Mouse (Mus musculus) hindbrain, embryonic 10.5 days (tissue): ENCODE results near the gene Sept5. TPM values are rescaled to one million over a fixed set of nuclear protein-coding genes. Genes with fewer than 3 reads are reported as not detected.
A peak's percentile ranks its signal among the peaks of the same experiment; 100 is the strongest.

ENCODE experiments used
- DNase-seq: peaks from one replicate; pipeline ENCODE4 v3.0.0-alpha.2; 2017; ENCODE audit warnings: low spot score
- H3K27ac ChIP-seq: fragments of 300-500 bp; sonication (generic); 2 replicates; pipeline ENCODE4 v1.5.1; 2016; ENCODE audit warnings: mild to moderate bottlenecking, moderate library complexity
- H3K27me3 ChIP-seq: fragments of 300-500 bp; sonication (generic); 2 replicates; pipeline ENCODE4 v1.6.1; 2016; ENCODE audit warnings: mild to moderate bottlenecking; ENCODE audit not compliant: poor library complexity, insufficient read depth, severe bottlenecking
- H3K36me3 ChIP-seq: fragments of 300-500 bp; sonication (generic); 2 replicates; pipeline ENCODE4 v1.6.1; 2016; ENCODE audit warnings: mild to moderate bottlenecking, moderate library complexity
- H3K4me1 ChIP-seq: fragments of 300-500 bp; sonication (generic); replicated peaks from 2 replicates; pipeline ENCODE4 v1.6.1; 2016; ENCODE audit warnings: mild to moderate bottlenecking
- H3K4me3 ChIP-seq: fragments of 300-500 bp; sonication (generic); 2 replicates; pipeline ENCODE4 v1.5.1; 2016; ENCODE audit warnings: mild to moderate bottlenecking, moderate library complexity
- H3K9me3 ChIP-seq: fragments of 300-500 bp; sonication (generic); 2 replicates; pipeline ENCODE4 v1.6.1; 2016; ENCODE audit warnings: mild to moderate bottlenecking, moderate library complexity
- WGBS: fragments of 180-500 bp; shearing (Covaris S2); methylation state at CpG from one replicate; pipeline ENCODE4 v1.1.7; 2016; 5-methylcytosine and 5-hydroxymethylcytosine counted together
- polyA plus RNA-seq: library from polyadenylated mRNA; unstranded; fragments of >200 nt; fragmentation: Nextera tagmentation; extraction: Ambion mirVana; gene quantifications from 2 replicates; pipeline ENCODE4 v1.2.1, GENCODE M21; 2016

Sept5 gene
- polyA plus RNA-seq = 42.3 and 71.9 TPM in 2 replicates

DNA sequence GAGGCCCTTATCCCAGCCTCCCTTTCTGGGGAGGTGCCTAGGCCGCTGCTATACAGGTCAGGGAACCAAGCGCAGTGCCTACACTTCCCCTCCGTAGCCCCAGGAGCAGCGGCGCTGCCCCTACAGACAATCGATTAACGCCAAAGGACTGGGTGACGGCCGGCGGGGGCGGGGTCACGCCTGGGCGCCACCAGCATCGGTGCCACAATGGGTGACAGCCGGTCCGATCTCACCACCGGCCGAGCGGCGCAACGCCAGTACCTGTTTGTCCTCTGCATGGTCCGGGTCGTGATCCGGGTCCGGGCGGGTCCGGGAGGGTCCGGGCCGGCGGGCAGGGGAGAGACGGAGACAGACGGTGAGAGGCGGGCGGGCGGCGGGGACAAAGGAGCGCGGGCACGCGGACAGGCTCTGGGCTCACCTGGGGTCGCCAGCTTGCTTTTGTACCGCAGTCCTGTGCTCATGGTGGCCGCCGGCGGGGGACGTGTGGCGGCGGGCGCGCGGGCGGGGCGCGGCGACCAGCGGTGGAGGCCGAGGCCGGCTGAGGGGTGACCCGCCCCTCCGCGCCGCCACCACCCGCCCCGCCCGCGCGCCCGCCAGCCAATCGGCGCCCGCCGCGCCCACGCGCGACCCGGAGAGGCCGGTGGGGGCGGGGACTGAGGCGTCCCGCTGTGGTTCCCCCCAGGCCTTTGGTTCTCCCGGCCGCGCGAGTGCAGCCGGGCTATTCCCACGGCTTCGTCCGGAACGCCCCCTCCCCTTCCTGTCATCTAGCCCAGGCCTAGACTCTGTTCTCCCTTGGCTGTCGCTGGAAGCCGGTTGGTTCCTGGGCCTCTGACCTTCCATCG, at the start of gene Sept5:
Gene Sept5 (minus strand): TSS at position 565 of the 842 bp plus-strand sequence.
- WGBS = under 1% methylated on average over 90 of the region's 93 CpGs
- peaks cover 80% of the 10 kb centered on the region for H3K27me3 ChIP-seq
- H3K4me3 ChIP-seq = peak within 1 kb of the TSS; percentile 74
- peak; percentile 68 for DNase-seq
- H3K4me1 ChIP-seq = peaks cover 47% of the 10 kb centered on the region
- H3K36me3 ChIP-seq = peaks cover 7% of the 10 kb centered on the region
- H3K9me3 ChIP-seq = no peaks in the 10 kb centered on the region
- H3K27ac ChIP-seq = peak within 1 kb of the TSS; percentile 94

DNA sequence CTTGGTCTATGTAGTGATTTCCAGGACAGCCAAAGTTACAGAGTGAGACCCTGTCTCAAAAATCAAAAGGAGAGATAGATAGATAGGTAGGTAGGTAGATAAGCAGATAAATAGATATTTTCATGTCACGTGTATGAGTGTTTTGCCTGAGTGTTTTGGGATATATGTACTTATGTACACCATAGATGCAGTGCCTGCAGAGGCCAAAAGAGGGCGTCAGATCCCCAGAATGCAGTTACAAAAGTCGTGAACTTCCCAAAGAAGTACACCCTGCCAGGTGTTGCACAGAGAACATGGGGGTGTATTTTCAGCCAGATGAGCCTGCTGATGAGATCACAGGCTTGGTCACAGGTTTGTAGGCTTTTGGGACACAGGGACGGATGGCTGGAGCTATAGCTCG, 49.4 kb upstream of the Sept5 start:
- Histone ChIP-seq H3K27me3 (0 out of 2 replicates have a peak, but pooled peaks cover 5% of the 10 kb centered on the region), H3K4me1 (peaks cover 12% of the 10 kb centered on the region), H3K9me3 (no peaks in the 10 kb centered on the region), H3K4me3 (no peak overlapping the region), H3K36me3 (no peaks in the 10 kb centered on the region), H3K27ac (no peak overlapping the region)
- 54% methylated on average over 5 of the region's 5 CpGs for whole genome bisulfite sequencing
- DNase-seq = no peak

DNA sequence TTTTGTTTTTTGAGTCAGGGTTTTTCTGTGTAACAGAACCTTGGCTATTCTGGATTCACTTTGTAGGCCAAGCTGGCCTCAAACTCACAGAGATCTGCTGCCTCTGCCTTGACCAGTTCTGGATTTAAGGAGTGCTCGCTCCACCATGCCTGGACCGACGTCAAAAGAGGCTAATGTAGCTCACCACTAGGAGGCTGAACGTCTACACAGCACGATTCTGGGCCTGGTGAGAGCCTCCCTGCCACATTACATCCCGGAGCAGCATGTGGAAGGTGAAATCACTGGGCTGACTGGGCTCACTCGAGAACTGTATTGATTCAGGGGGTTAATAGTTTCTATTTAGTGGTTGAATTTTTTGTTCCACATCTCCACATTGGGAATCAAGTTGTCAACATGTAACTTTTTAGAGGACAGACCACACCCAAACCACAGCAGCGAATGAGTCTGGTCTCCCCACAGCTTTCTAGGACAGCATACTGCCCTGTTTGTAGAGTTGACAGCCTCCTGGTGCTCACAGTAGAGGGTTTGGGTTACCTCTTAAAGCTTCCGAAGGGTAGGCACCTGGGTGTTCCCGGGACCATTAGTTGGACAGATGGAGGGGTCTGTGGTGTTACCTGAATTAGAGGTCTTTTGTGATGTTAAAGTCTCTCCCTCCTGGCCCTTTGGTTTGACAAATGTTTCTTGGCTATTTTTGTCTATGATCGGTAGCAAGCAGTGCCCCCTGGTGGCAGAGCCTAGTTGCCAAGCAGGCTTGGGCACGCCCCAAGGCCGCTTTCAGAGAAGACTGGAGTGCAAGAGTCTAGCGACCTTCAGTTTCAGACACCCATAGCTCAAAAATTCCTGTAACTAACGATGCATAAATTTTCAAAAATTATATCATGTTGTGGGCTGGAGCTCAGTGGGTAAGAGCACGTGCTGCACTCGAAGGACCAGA, 48.3 kb upstream of the Sept5 start:
- Histone ChIP-seq H3K4me1 (peaks cover 2% of the 10 kb centered on the region; the same call in 1 of the 2 replicates), H3K9me3 (no peaks in the 10 kb centered on the region), H3K4me3 (no peak overlapping the region), H3K36me3 (no peaks in the 10 kb centered on the region), H3K27me3 (0 out of 2 replicates have a peak, but pooled peaks cover 5% of the 10 kb centered on the region), H3K27ac (no peak overlapping the region)
- WGBS = 36% methylated on average over 17 of the region's 17 CpGs
- peak; percentile 70 for DNase-seq

DNA sequence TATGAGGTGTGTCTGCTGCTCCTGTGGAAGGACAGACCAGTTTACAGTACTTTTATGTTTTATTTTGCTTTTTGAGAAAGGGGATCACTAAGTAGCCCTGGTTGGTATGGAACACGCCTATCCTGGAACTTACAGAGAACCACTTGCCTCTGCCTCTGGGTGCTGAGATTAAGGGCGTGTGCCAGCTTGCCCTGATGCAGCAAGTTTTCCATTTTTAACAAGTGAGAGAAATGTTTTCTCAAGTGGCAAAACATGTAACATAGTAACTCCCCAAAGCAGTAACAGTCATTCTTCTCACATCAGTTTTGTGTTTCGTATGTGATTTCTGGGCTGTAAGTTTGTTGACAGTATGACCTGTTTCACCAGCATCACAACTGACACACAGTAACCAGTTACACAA, 43.3 kb upstream of the Sept5 start:
- Histone ChIP-seq H3K27me3 (no peaks in the 10 kb centered on the region), H3K36me3 (no peaks in the 10 kb centered on the region), H3K27ac (no peak overlapping the region), H3K4me3 (no peak overlapping the region), H3K4me1 (no peaks in the 10 kb centered on the region), H3K9me3 (no peaks in the 10 kb centered on the region)
- no peak for DNase-seq
- WGBS = 84% methylated on average over 3 of the region's 3 CpGs

DNA sequence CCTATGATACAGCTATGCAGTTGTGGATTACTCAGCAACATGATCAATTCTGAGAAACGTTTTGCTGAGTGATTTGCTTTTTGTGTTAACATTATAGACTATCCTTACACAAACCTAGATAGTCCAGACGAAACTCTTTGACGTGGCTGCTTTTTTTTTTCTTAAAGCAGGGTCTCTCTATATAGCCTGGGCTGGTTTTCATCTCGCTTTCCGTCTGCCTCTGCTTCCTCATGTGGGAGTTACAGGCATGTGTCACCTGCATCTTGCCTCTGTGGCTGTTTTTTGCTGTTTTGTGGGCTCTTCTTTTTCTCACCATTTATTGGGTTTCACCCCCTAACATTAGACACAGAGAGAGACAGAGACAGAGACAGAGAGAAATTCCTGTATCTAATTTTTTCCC, 42.3 kb upstream of the Sept5 start:
- H3K4me3 ChIP-seq = no peak overlapping the region
- DNase-seq = no peak
- no peak overlapping the region for H3K27ac ChIP-seq
- H3K36me3 ChIP-seq = no peaks in the 10 kb centered on the region
- no peaks in the 10 kb centered on the region for H3K4me1 ChIP-seq
- WGBS = 76% methylated on average over 5 of the region's 5 CpGs
- H3K27me3 ChIP-seq = no peaks in the 10 kb centered on the region
- no peaks in the 10 kb centered on the region for H3K9me3 ChIP-seq

GRCm38 (mm10) chr16:18669914-18670313, 40.2 kb upstream of the Sept5 start:
- Histone ChIP-seq H3K27ac (no peak overlapping the region), H3K9me3 (no peaks in the 10 kb centered on the region), H3K4me3 (no peak overlapping the region), H3K4me1 (no peaks in the 10 kb centered on the region), H3K36me3 (no peaks in the 10 kb centered on the region), H3K27me3 (no peaks in the 10 kb centered on the region)
- 82% methylated on average over 6 of the region's 6 CpGs for WGBS
- no peak for DNase-seq

DNA sequence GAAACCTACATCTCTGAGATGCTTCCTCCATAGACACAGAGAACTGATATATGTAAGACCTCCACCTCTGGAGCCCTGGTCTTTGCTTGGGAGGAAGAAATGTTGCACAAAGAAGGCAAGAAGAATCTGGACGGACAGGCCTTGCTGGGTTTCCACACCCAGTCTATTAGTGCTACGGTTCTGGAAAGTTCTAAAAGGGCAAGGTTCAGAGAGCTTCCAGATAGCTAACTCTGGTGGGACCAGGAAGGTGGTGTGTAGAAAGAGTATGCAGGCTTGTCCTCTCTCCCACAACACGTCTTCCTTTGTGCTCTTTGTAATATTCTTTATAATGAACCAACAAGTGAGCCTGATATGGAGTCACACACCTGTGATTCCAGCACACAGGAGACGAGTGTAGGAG, 28.8 kb upstream of the Sept5 start:
- H3K36me3 ChIP-seq = no peaks in the 10 kb centered on the region

DNA sequence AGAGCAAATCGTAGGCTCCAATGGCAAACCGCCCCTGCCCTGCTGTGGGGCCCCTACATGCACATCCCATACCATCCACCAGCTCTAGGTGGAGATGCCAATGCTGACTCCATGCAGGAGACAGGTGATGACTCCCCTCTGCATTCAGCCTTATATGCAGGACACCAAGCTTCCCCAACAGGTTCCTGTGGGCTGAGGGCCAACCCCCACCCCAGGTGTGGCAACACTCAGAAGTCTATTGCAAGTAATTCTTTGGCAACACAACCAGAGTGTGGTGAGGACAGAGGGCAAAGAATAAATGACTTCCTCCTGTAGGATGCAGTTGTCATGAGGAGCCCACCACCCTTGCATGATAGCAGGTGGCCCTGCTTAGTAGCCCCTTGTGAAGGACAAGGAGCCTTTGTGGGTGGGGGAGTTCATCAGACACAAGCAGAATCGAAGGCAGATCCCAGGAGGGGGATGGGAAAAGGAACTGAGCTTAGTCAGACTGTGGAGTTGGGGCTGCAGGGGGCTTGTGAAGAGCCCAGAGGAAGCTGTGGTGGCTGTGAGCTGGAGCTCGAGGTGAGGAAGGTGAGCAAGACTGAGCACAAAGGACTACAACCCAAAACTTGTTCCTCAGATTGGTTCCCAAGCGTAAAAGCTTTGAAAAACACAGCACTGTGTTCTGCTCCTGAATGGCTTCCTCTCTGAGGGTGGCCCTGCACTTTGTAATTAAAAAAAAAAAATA, 25.8 kb upstream of the Sept5 start:
- Histone ChIP-seq H3K27ac (no peak overlapping the region), H3K4me3 (no peak overlapping the region), H3K27me3 (no peaks in the 10 kb centered on the region), H3K9me3 (0 out of 2 replicates have a peak, but pooled peaks cover 2% of the 10 kb centered on the region), H3K36me3 (no peaks in the 10 kb centered on the region), H3K4me1 (peaks cover 6% of the 10 kb centered on the region; the same call in 1 of the 2 replicates)
- DNase-seq = no peak
- 63% methylated on average over 5 of the region's 5 CpGs for WGBS

More for the DNA sequence above, 28.8 kb upstream of the Sept5 start:
- Histone ChIP-seq H3K9me3 (no peaks in the 10 kb centered on the region), H3K27me3 (no peaks in the 10 kb centered on the region), H3K27ac (no peak overlapping the region), H3K4me1 (peaks cover 6% of the 10 kb centered on the region; the same call in 1 of the 2 replicates), H3K4me3 (no peak overlapping the region)
- WGBS = 77% methylated on average over 4 of the region's 4 CpGs
- DNase-seq = no peak

DNA sequence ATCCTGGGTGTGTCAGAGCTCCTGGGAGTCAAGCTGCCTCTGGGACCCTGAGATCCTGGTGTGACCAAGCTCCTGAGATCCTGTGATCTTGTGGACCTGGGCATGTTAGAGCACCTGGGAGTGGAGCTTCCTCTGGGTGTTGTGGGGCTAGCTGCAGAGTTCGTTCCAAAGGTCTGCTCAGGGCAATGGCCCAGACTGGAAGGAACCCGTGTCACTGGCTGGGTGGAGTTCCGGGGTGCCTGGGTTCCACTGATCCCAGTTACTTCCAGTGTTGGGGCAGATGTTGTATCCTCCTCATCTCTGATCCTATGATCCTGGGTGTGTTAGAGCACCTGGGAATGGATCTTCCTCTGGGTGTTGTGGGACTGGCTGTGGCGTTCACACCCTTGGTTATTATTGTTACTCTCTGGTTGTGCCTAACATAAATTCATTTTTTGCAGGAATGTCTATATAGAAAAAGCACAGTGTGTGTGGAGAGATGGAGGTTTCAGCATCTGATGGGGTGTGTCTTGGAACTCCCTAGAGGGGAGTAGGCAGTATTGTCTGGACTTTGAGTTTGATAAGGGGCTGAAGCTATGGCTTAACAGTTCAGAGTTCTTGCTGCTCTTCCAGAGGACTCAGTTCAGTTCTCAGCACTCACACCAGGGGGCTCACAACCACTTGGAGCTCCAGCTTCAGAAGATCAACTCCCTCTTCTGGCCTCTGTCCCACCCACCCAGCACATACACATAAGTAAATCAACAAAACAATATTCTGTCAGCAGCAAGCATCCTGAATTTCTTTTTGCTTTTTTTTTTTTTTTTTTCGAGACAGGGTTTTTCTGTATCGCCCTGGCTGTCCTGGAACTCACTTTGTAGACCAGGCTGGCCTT, 23.8 kb upstream of the Sept5 start:
- Histone ChIP-seq H3K9me3 (0 out of 2 replicates have a peak, but pooled peaks cover 2% of the 10 kb centered on the region), H3K27me3 (no peaks in the 10 kb centered on the region), H3K36me3 (no peaks in the 10 kb centered on the region), H3K4me1 (peaks cover 6% of the 10 kb centered on the region; the same call in 1 of the 2 replicates), H3K4me3 (no peak overlapping the region), H3K27ac (no peak overlapping the region)
- whole genome bisulfite sequencing = 88% methylated on average over 6 of the region's 6 CpGs
- DNase-seq = no peak

- H3K36me3 ChIP-seq = no peaks in the 10 kb centered on the region
- H3K27ac ChIP-seq = no peak overlapping the region
- H3K27me3 ChIP-seq = no peaks in the 10 kb centered on the region
- 0 out of 2 replicates have a peak, but pooled peaks cover 2% of the 10 kb centered on the region for H3K9me3 ChIP-seq
- no peak for DNase-seq
- WGBS = 70% methylated on average over 3 of the region's 3 CpGs
- no peak overlapping the region for H3K4me3 ChIP-seq
- peaks cover 7% of the 10 kb centered on the region; the same call in 1 of the 2 replicates for H3K4me1 ChIP-seq
Observed at GRCm38 (mm10) chr16:18649126-18649525, 19.4 kb upstream of the Sept5 start.

GRCm38 (mm10) chr16:18645329-18645728, 15.6 kb upstream of the Sept5 start:
- 68% methylated on average over 6 of the region's 6 CpGs for whole genome bisulfite sequencing
- no peak overlapping the region for H3K4me3 ChIP-seq
- peaks cover 7% of the 10 kb centered on the region; the same call in 1 of the 2 replicates for H3K4me1 ChIP-seq
- no peaks in the 10 kb centered on the region for H3K27me3 ChIP-seq
- no peak overlapping the region for H3K27ac ChIP-seq
- H3K36me3 ChIP-seq = no peaks in the 10 kb centered on the region
- no peak for DNase-seq
- no peaks in the 10 kb centered on the region for H3K9me3 ChIP-seq
